ENCODE assay signal across 13 mouse cellular contexts in genomic region chr5:3363036-3363983, GRCm38 (mm10). TPM values are rescaled to one million over a fixed set of nuclear protein-coding genes. Genes with fewer than 3 reads are reported as not detected.
A peak's percentile ranks its signal among the peaks of the same experiment; 100 is the strongest.
DNase-seq lines count a peak whose midpoint lies in the region; ATAC-seq and TF ChIP-seq lines count a peak whose summit lies in the region.
"Had no signal": no experiment of that assay in that cellular context is flagged by ENCODE, and none has a peak within 500 bp of the region (broad histone marks: within the 10 kb centered on the region; RNA-seq: fewer than 3 reads in every experiment).

No protein-coding gene starts in this region.

- no peaks in the 10 kb centered on the region; the same call in none of the 2 replicates for H3K79me2 ChIP-seq in heart, adult 2 months (replicated peaks; ENCODE audit: control insufficient read depth, insufficient read depth, low read length)
- peaks cover 90% of the 10 kb centered on the region for H3K79me2 ChIP-seq in CH12.LX (replicated peaks; ENCODE audit: control insufficient read depth, extremely low read depth, insufficient read depth, poor library complexity, severe bottlenecking)

- 49% methylated on average over 15 of the region's 15 CpGs for WGBS in heart, postnatal 0 days
- 38% methylated on average over 15 of the region's 15 CpGs for whole genome bisulfite sequencing in heart, adult 2 months
- WGBS in forebrain, embryonic 11.5 days: 77% methylated on average over 15 of the region's 15 CpGs

- no peaks in the 10 kb centered on the region for H3K9me3 ChIP-seq in heart, postnatal 0 days (replicated peaks; ENCODE audit: control insufficient read depth, low read length)
- H3K9me3 ChIP-seq in CH12.LX (replicated peaks; ENCODE audit: low read length): no peaks in the 10 kb centered on the region
- no peaks in the 10 kb centered on the region for H3K9me3 ChIP-seq in forebrain, embryonic 11.5 days (ENCODE audit: control insufficient read depth, low read length)
- H3K9me3 ChIP-seq: forebrain, embryonic 10.5 days; heart, embryonic 15.5 days; limb, embryonic 13.5 days; midbrain, embryonic 10.5 days had no signal

- TF ChIP-seq EP300 in heart, postnatal 0 days (IDR thresholded peaks at IDR 0.05; ENCODE audit: low read depth): no peak
- TF ChIP-seq EP300 in heart, adult 2 months (IDR thresholded peaks at IDR 0.05; ENCODE audit: insufficient read depth, low read depth, low read length): no peak
- TF ChIP-seq EP300 in CH12.LX (IDR thresholded peaks at IDR 0.05; ENCODE audit: low read length): no peak

- H3K4me3 ChIP-seq in heart, postnatal 0 days (ENCODE audit: low read depth, low read length): no peak overlapping the region
- H3K4me3 ChIP-seq in heart, adult 2 months: no peak overlapping the region
- H3K4me3 ChIP-seq in CH12.LX (replicated peaks in 1 of 3; ENCODE audit: low read depth in 2 of 3, low read length in 2 of 3, poor library complexity in 1 of 3): no peak overlapping the region
- H3K4me3 ChIP-seq in forebrain, embryonic 11.5 days (ENCODE audit: low read depth, low read length): no peak overlapping the region
- H3K4me3 ChIP-seq: forebrain, embryonic 10.5 days; heart, embryonic 15.5 days; limb, embryonic 13.5 days; midbrain, embryonic 10.5 days had no signal

- no peak overlapping the region for H3K9ac ChIP-seq in heart, postnatal 0 days (replicated peaks; ENCODE audit: low read depth, low read length)
- no peak overlapping the region for H3K9ac ChIP-seq in heart, adult 2 months (ENCODE audit: low read depth, low read length)
- H3K9ac ChIP-seq in CH12.LX (ENCODE audit: insufficient read depth, low read depth): no peak overlapping the region
- H3K9ac ChIP-seq in forebrain, embryonic 11.5 days (ENCODE audit: low read length): no peak overlapping the region
- H3K9ac ChIP-seq: heart, embryonic 15.5 days; limb, embryonic 13.5 days had no signal

- TF ChIP-seq RAD21 in CH12.LX (IDR thresholded peaks at IDR 0.05; ENCODE audit: low read depth, low read length): no peak

- no peak overlapping the region for H3K4me2 ChIP-seq in heart, postnatal 0 days (ENCODE audit: low read depth, low read length)
- H3K4me2 ChIP-seq in CH12.LX (ENCODE audit: insufficient read depth, low read depth, poor library complexity, severe bottlenecking): no peak overlapping the region
- no peak overlapping the region for H3K4me2 ChIP-seq in forebrain, embryonic 11.5 days (ENCODE audit: low read depth, low read length, severe bottlenecking)
- H3K4me2 ChIP-seq: heart, embryonic 15.5 days; limb, embryonic 13.5 days had no signal

- no peaks in the 10 kb centered on the region for H3K27me3 ChIP-seq in heart, postnatal 0 days (ENCODE audit: control insufficient read depth, insufficient read depth, low read length)
- no peaks in the 10 kb centered on the region for H3K27me3 ChIP-seq in heart, adult 2 months (ENCODE audit: control insufficient read depth, insufficient read depth, low read length)
- H3K27me3 ChIP-seq in CH12.LX (replicated peaks) (no peaks in the 10 kb centered on the region), Patski (no peaks in the 10 kb centered on the region)
- no peaks in the 10 kb centered on the region for H3K27me3 ChIP-seq in forebrain, embryonic 11.5 days (ENCODE audit: control insufficient read depth, insufficient read depth, low read length)
- H3K27me3 ChIP-seq: heart, embryonic 15.5 days; limb, embryonic 13.5 days had no signal

- no peak for TF ChIP-seq POLR2A in heart, adult 2 months (IDR thresholded peaks at IDR 0.05; ENCODE audit: insufficient read depth, low read depth, low read length)
- TF ChIP-seq POLR2A in CH12.LX (IDR thresholded peaks at IDR 0.05; ENCODE audit: low read depth, low read length): no peak

- no peak for TF ChIP-seq CTCF in heart, postnatal 0 days (IDR thresholded peaks at IDR 0.05; ENCODE audit: low read depth)
- no peak for TF ChIP-seq CTCF in heart, adult 2 months (IDR thresholded peaks at IDR 0.05)
- TF ChIP-seq CTCF in CH12.LX (conservative IDR thresholded peaks at IDR 0.05 in 1 of 2, IDR thresholded peaks at IDR 0.05 in 1 of 2; ENCODE audit: low read depth in 2 of 2, low read length in 2 of 2) (no peak), Patski (IDR thresholded peaks at IDR 0.05) (no peak)

- DNase-seq in heart, postnatal 0 days (ENCODE audit: low spot score): no peak
- DNase-seq in heart, adult 2 months: no peak
- DNase-seq in CH12.LX (ENCODE audit: extremely low read depth) (no peak), Patski (ENCODE audit: low read depth, low spot score) (no peak)
- peak; percentile 47 for DNase-seq in lung, postnatal 36 days
- no peak for DNase-seq in forebrain, embryonic 11.5 days (ENCODE audit: low spot score)
- DNase-seq: cerebellum, adult 2 months had no signal

- CTCF ChIA-PET in Patski (lab: Charles Lee): no interaction called here

- intact Hi-C loops in heart, adult 2 months (cut with DNase I): no loop called here

- no peaks in the 10 kb centered on the region for H3K36me3 ChIP-seq in heart, postnatal 0 days (replicated peaks; ENCODE audit: control insufficient read depth, insufficient read depth, low read length)
- H3K36me3 ChIP-seq in heart, adult 2 months (ENCODE audit: control insufficient read depth, insufficient read depth, low read length): no peaks in the 10 kb centered on the region
- H3K36me3 ChIP-seq in CH12.LX (replicated peaks in 1 of 2; ENCODE audit: control insufficient read depth in 1 of 2, insufficient read depth in 1 of 2, low read length in 1 of 2): peaks cover 28 to 68% of the 10 kb centered on the region in 2 experiments
- no peaks in the 10 kb centered on the region for H3K36me3 ChIP-seq in forebrain, embryonic 11.5 days (ENCODE audit: control insufficient read depth, insufficient read depth, low read length)
- H3K36me3 ChIP-seq: forebrain, embryonic 10.5 days; heart, embryonic 15.5 days; midbrain, embryonic 10.5 days had no signal

- H3K27ac ChIP-seq in heart, postnatal 0 days (ENCODE audit: low read depth): no peak overlapping the region
- H3K27ac ChIP-seq in heart, adult 2 months: no peak overlapping the region
- H3K27ac ChIP-seq in CH12.LX (ENCODE audit: insufficient read depth, low read depth): peak overlapping the region; percentile 41
- no peak overlapping the region for H3K27ac ChIP-seq in forebrain, embryonic 11.5 days (ENCODE audit: low read depth, low read length)
- H3K27ac ChIP-seq: forebrain, embryonic 10.5 days; heart, embryonic 15.5 days; limb, embryonic 13.5 days; midbrain, embryonic 10.5 days had no signal

- POLR2A ChIA-PET in Patski (lab: Charles Lee): no interaction called here

- H3K4me1 ChIP-seq in heart, postnatal 0 days (ENCODE audit: control insufficient read depth, insufficient read depth): peaks cover 16% of the 10 kb centered on the region
- peaks cover 8% of the 10 kb centered on the region for H3K4me1 ChIP-seq in heart, adult 2 months (ENCODE audit: control insufficient read depth, insufficient read depth, low read length)
- H3K4me1 ChIP-seq in CH12.LX (ENCODE audit: control insufficient read depth in 1 of 2, insufficient read depth in 2 of 2): peaks cover 39 to 85% of the 10 kb centered on the region in 2 experiments
- no peaks in the 10 kb centered on the region for H3K4me1 ChIP-seq in forebrain, embryonic 11.5 days (replicated peaks; ENCODE audit: control insufficient read depth, insufficient read depth, low read length)
- H3K4me1 ChIP-seq: limb, embryonic 13.5 days had no signal

- dilution Hi-C loops in CH12.LX (cut with MboI; ENCODE audit: extremely low pct_ligation_motif_present, extremely low pct_unique_long_range_greater_than_20kb, low sequenced_read_pairs): no loop called here

- ATAC-seq in heart, postnatal 0 days (ENCODE audit: insufficient read depth, low read depth): peak; percentile 55
- peak; percentile 65 for ATAC-seq in Patski
- ATAC-seq in forebrain, embryonic 11.5 days (replicated peaks; ENCODE audit: low FRiP score): no peak
- no peak for ATAC-seq in cerebellum, adult (ENCODE audit: insufficient number of reproducible peaks, low FRiP score, low TSS enrichment)
- ATAC-seq: activated CD4-positive, CD25-positive, alpha-beta regulatory T cell, adult 4 months had no signal

- in situ Hi-C loops in CH12.LX (cut with MboI; ENCODE audit: low pct_ligation_motif_present, low pct_unique_long_range_greater_than_20kb, low sequenced_read_pairs) (no loop called here), Patski (cut with MboI; ENCODE audit: low pct_unique_long_range_greater_than_20kb) (no loop called here)

TF ChIP-seq in CH12.LX, 34 proteins besides CTCF, POLR2A, EP300 and RAD21:
- TF ChIP-seq ETS1 (conservative IDR thresholded peaks at IDR 0.05; ENCODE audit: low read depth, low read length) (0 out of 2 replicates have a peak, but pooled peaks have one; percentile 12), CHD1 (IDR thresholded peaks at IDR 0.05; ENCODE audit: low read depth, low read length) (no peak)

RNA-seq across cellular contexts. Expression of gene Cdk6, which starts 22.0 kb away (rescaled TPM):
- 43.0 and 55.2 TPM in 2 replicates for total RNA-seq in heart, postnatal 0 days (2014; rRNA removed; ENCODE audit: low replicate concordance)
- 17.7 and 19.2 TPM in 2 replicates for polyA plus RNA-seq in heart, postnatal 0 days (2015; fragmentation: Nextera tagmentation; extraction: Ambion mirVana)
- 10 to 100 TPM in 1 of 2 experiments, 1 to 10 TPM in 1; 8.1 to 10.6 TPM for total RNA-seq in heart, adult 2 months (2021)
- 4.0 and 5.9 TPM in 2 replicates for polyA plus RNA-seq in heart, adult 2 months (2012; rRNA removed)
- total RNA-seq in CH12.LX (2012; rRNA removed): 141 and 171 TPM in 2 replicates
- 34.7 and 40.4 TPM in 2 replicates for total RNA-seq in CH12.LX (2014; rRNA removed)
- 45.2 and 50.8 TPM in 2 replicates for polyA plus RNA-seq in CH12.LX (2012; ENCODE audit: insufficient read length, low read depth)
- 21.8 TPM for polyA plus RNA-seq in Patski (2021)
- 21.3 and 24.5 TPM in 2 replicates for polyA plus RNA-seq in forebrain, embryonic 11.5 days (2014; fragmentation: Nextera tagmentation; extraction: Ambion mirVana)

Comparison
In these comparisons a context has a peak if more than half of its experiments do, and no peak if none do; other contexts are left out.
1. ATAC-seq: peak in heart, postnatal 0 days (single experiment) and Patski (single experiment); none in forebrain, embryonic 11.5 days (single experiment) and cerebellum, adult (single experiment).